Mouse (Mus musculus): ENCODE measurements around the gene Akap7.

Akap7 gene

GRCm38 (mm10) chr10:25253474-25253873, 54.2 kb downstream of the Akap7 start:
- no peak for DNase-seq (ENCODE audit: low spot score)

- no peak for DNase-seq (ENCODE audit: low spot score)
Observed at GRCm38 (mm10) chr10:25253006-25253405, 54.7 kb downstream of the Akap7 start.

GRCm38 (mm10) chr10:25250108-25250507, 57.6 kb downstream of the Akap7 start:
- DNase-seq (ENCODE audit: low spot score): peak; percentile 57

- no peak for DNase-seq (ENCODE audit: low spot score)
Observed at GRCm38 (mm10) chr10:25246173-25246572, 61.5 kb downstream of the Akap7 start.

GRCm38 (mm10) chr10:25239156-25239555, 68.5 kb downstream of the Akap7 start:
- peak; percentile 27 for DNase-seq (ENCODE audit: low spot score)

GRCm38 (mm10) chr10:25234080-25234479, 73.6 kb downstream of the Akap7 start:
- DNase-seq (ENCODE audit: low spot score): no peak

GRCm38 (mm10) chr10:25232700-25233099, 75.0 kb downstream of the Akap7 start:
- DNase-seq (ENCODE audit: low spot score): no peak

GRCm38 (mm10) chr10:25231358-25231757, 76.3 kb downstream of the Akap7 start:
- no peak for DNase-seq (ENCODE audit: low spot score)

GRCm38 (mm10) chr10:25224371-25224770, 83.3 kb downstream of the Akap7 start:
- no peak for DNase-seq (ENCODE audit: low spot score)

- DNase-seq (ENCODE audit: low spot score): no peak
Observed at GRCm38 (mm10) chr10:25220754-25221153, 86.9 kb downstream of the Akap7 start.

GRCm38 (mm10) chr10:25219901-25220495, 87.7 kb downstream of the Akap7 start:
- DNase-seq (ENCODE audit: low spot score): no peak

GRCm38 (mm10) chr10:25219220-25219628, 88.4 kb downstream of the Akap7 start:
- DNase-seq (ENCODE audit: low spot score): peak; percentile 56

GRCm38 (mm10) chr10:25218746-25219145, 88.9 kb downstream of the Akap7 start:
- no peak for DNase-seq (ENCODE audit: low spot score)

GRCm38 (mm10) chr10:25215977-25216376, 91.7 kb downstream of the Akap7 start:
- DNase-seq (ENCODE audit: low spot score): no peak

GRCm38 (mm10) chr10:25213716-25214115, 94.0 kb downstream of the Akap7 start:
- DNase-seq (ENCODE audit: low spot score): peak; percentile 25

- DNase-seq (ENCODE audit: low spot score): no peak
Observed at GRCm38 (mm10) chr10:25208619-25209018, 99.1 kb downstream of the Akap7 start.

GRCm38 (mm10) chr10:25207866-25208265, 99.8 kb downstream of the Akap7 start:
- DNase-seq (ENCODE audit: low spot score): no peak

- DNase-seq (ENCODE audit: low spot score): no peak
Observed at GRCm38 (mm10) chr10:25200691-25201090, 107.0 kb downstream of the Akap7 start.

- DNase-seq (ENCODE audit: low spot score): peak; percentile 52
Observed at GRCm38 (mm10) chr10:25199510-25200353, 107.9 kb downstream of the Akap7 start.

GRCm38 (mm10) chr10:25198575-25198974, 109.1 kb downstream of the Akap7 start:
- DNase-seq (ENCODE audit: low spot score): no peak

GRCm38 (mm10) chr10:25198048-25198447, 109.6 kb downstream of the Akap7 start:
- DNase-seq (ENCODE audit: low spot score): no peak

- no peak for DNase-seq (ENCODE audit: low spot score)
Observed at GRCm38 (mm10) chr10:25192180-25193073, 115.2 kb downstream of the Akap7 start.

Measured in lung, postnatal 25 days (tissue).